16 mouse cellular contexts compared by ENCODE assay signal in genomic region chr16:73754302-73754701, GRCm38 (mm10).
DNase-seq lines count a peak whose midpoint lies in the region; ATAC-seq and TF ChIP-seq lines count a peak whose summit lies in the region.
"Had no signal": no experiment of that assay in that cellular context is flagged by ENCODE, and none has a peak within 500 bp of the region (broad histone marks: within the 10 kb centered on the region; RNA-seq: fewer than 3 reads in every experiment).

No protein-coding gene starts in this region.

- H3K4me2 ChIP-seq in kidney, embryonic 14.5 days (replicated peaks; ENCODE audit: low read depth, low read length) = no peak overlapping the region
- H3K4me2 ChIP-seq in embryonic facial prominence, embryonic 14.5 days (ENCODE audit: low read depth, low read length) = no peak overlapping the region
- no peak overlapping the region for H3K4me2 ChIP-seq in limb, embryonic 14.5 days (replicated peaks; ENCODE audit: low read depth, low read length, severe bottlenecking)
- H3K4me2 ChIP-seq: heart, embryonic 11.5 days; liver, embryonic 11.5 days; midbrain, embryonic 15.5 days had no signal

- 17% methylated on average over 5 of the region's 5 CpGs for WGBS in kidney, embryonic 14.5 days
- WGBS in embryonic facial prominence, embryonic 14.5 days = 32% methylated on average over 5 of the region's 5 CpGs
- 12% methylated on average over 5 of the region's 5 CpGs for WGBS in limb, embryonic 14.5 days
- WGBS in cerebellum, adult 2 months = 95% methylated on average over 5 of the region's 5 CpGs

- H3K9ac ChIP-seq in kidney, embryonic 14.5 days (ENCODE audit: low read depth, low read length) = no peak overlapping the region
- no peak overlapping the region for H3K9ac ChIP-seq in embryonic facial prominence, embryonic 14.5 days (ENCODE audit: low read depth, low read length)
- no peak overlapping the region for H3K9ac ChIP-seq in limb, embryonic 14.5 days (ENCODE audit: low read depth, low read length, severe bottlenecking)
- H3K9ac ChIP-seq: midbrain, embryonic 15.5 days had no signal

- no peak for TF ChIP-seq CTCF in cerebellum, adult 2 months (IDR thresholded peaks at IDR 0.05; ENCODE audit: borderline replicate concordance, insufficient read depth, low read depth, low read length)

- H3K27me3 ChIP-seq in kidney, embryonic 14.5 days (ENCODE audit: control insufficient read depth, insufficient read depth, low read length) = no peaks in the 10 kb centered on the region
- no peaks in the 10 kb centered on the region for H3K27me3 ChIP-seq in embryonic facial prominence, embryonic 14.5 days (replicated peaks; ENCODE audit: control insufficient read depth, insufficient read depth, low read length)
- H3K27me3 ChIP-seq in limb, embryonic 14.5 days (ENCODE audit: control insufficient read depth, insufficient read depth, low read length) = no peaks in the 10 kb centered on the region
- H3K27me3 ChIP-seq in cerebellum, adult 2 months (ENCODE audit: control insufficient read depth, insufficient read depth, low read length) = no peaks in the 10 kb centered on the region
- H3K27me3 ChIP-seq: CH12.LX; midbrain, embryonic 15.5 days had no signal

- no peaks in the 10 kb centered on the region for H3K4me1 ChIP-seq in kidney, embryonic 14.5 days (ENCODE audit: control insufficient read depth, insufficient read depth, low read length)
- H3K4me1 ChIP-seq in embryonic facial prominence, embryonic 14.5 days (ENCODE audit: control insufficient read depth, insufficient read depth, low read length) = no peaks in the 10 kb centered on the region
- H3K4me1 ChIP-seq in limb, embryonic 14.5 days (ENCODE audit: control insufficient read depth, insufficient read depth, low read length) = peaks cover 10% of the 10 kb centered on the region
- no peaks in the 10 kb centered on the region for H3K4me1 ChIP-seq in cerebellum, adult 2 months (ENCODE audit: control insufficient read depth, insufficient read depth, low read length)

- no peak overlapping the region for H3K27ac ChIP-seq in kidney, embryonic 14.5 days (ENCODE audit: low read depth, low read length)
- H3K27ac ChIP-seq in embryonic facial prominence, embryonic 14.5 days (replicated peaks; ENCODE audit: low read depth, low read length) = peak overlapping the region; percentile 1
- no peak overlapping the region for H3K27ac ChIP-seq in limb, embryonic 14.5 days (replicated peaks; ENCODE audit: low read depth, low read length)
- H3K27ac ChIP-seq in cerebellum, adult 2 months (ENCODE audit: insufficient read depth, low read length) = no peak overlapping the region
- H3K27ac ChIP-seq: midbrain, embryonic 15.5 days had no signal

- no peaks in the 10 kb centered on the region for H3K9me3 ChIP-seq in kidney, embryonic 14.5 days (ENCODE audit: control insufficient read depth, low read length)
- no peaks in the 10 kb centered on the region for H3K9me3 ChIP-seq in embryonic facial prominence, embryonic 14.5 days (ENCODE audit: control insufficient read depth, low read length)
- no peaks in the 10 kb centered on the region for H3K9me3 ChIP-seq in limb, embryonic 14.5 days (ENCODE audit: control insufficient read depth, low read length)
- H3K9me3 ChIP-seq: midbrain, embryonic 15.5 days had no signal

- DNase-seq in kidney, adult 18-20 months = no peak
- peak; percentile 50 for DNase-seq in embryo, embryonic 10.5 days (ENCODE audit: low spot score)
- peak; percentile 50 for DNase-seq in embryonic facial prominence, embryonic 14.5 days (ENCODE audit: low spot score)
- DNase-seq in limb, embryonic 14.5 days (ENCODE audit: low spot score) = peak; percentile 34
- no peak for DNase-seq in Muller cell, postnatal 12 days (ENCODE audit: inconsistent ontology term)
- no peak for DNase-seq in cerebellum, adult 2 months
- DNase-seq: cerebellum, postnatal 25 days; heart, postnatal 4 days; kidney, postnatal 36 days; layer of hippocampus, postnatal 36 days; lung, postnatal 4 days had no signal

- ATAC-seq in kidney, embryonic 14.5 days (ENCODE audit: low FRiP score, low TSS enrichment) = peak; percentile 75; the same call in 1 of the 2 replicates
- peak; percentile 74; the same call in 1 of the 2 replicates for ATAC-seq in embryonic facial prominence, embryonic 14.5 days (ENCODE audit: low read depth)
- ATAC-seq in limb, embryonic 14.5 days (ENCODE audit: low FRiP score, low read depth) = peak; percentile 53; the same call in 1 of the 2 replicates
- ATAC-seq: midbrain, embryonic 15.5 days had no signal

- H3K36me3 ChIP-seq in kidney, embryonic 14.5 days (ENCODE audit: control insufficient read depth, insufficient read depth, low read length) = no peaks in the 10 kb centered on the region
- H3K36me3 ChIP-seq in embryonic facial prominence, embryonic 14.5 days (ENCODE audit: control insufficient read depth, insufficient read depth, low read length) = no peaks in the 10 kb centered on the region
- H3K36me3 ChIP-seq in limb, embryonic 14.5 days (ENCODE audit: control insufficient read depth, insufficient read depth, low read length) = no peaks in the 10 kb centered on the region
- H3K36me3 ChIP-seq: midbrain, embryonic 15.5 days had no signal

- H3K4me3 ChIP-seq in kidney, embryonic 14.5 days (ENCODE audit: low read length) = no peak overlapping the region
- H3K4me3 ChIP-seq in embryonic facial prominence, embryonic 14.5 days (ENCODE audit: low read depth, low read length) = no peak overlapping the region
- no peak overlapping the region for H3K4me3 ChIP-seq in limb, embryonic 14.5 days (replicated peaks; ENCODE audit: low read length)
- H3K4me3 ChIP-seq in cerebellum, adult 2 months (replicated peaks; ENCODE audit: insufficient read depth, low read depth, low read length) = no peak overlapping the region
- H3K4me3 ChIP-seq: midbrain, embryonic 15.5 days had no signal

- no peak for TF ChIP-seq POLR2A in limb, embryonic 14.5 days (IDR thresholded peaks at IDR 0.05; ENCODE audit: borderline replicate concordance, extremely low read depth, insufficient read depth, insufficient read length)
- no peak for TF ChIP-seq POLR2A in cerebellum, adult 2 months (IDR thresholded peaks at IDR 0.05; ENCODE audit: borderline replicate concordance, insufficient read depth, low read length)

Comparison
In these comparisons a context has a peak if more than half of its experiments do, and no peak if none do; other contexts are left out.
1. DNase-seq: peak in embryo, embryonic 10.5 days (single experiment), embryonic facial prominence, embryonic 14.5 days (single experiment) and limb, embryonic 14.5 days (single experiment); none in kidney, adult 18-20 months (single experiment), Muller cell, postnatal 12 days (single experiment) and cerebellum, adult 2 months (0 of 2).
2. Peak in every context shown above with its lines, with median percentiles within 50 percentile points of each other: ATAC-seq.